Mouse (Mus musculus): Measurements from ENCODE around the gene Lrp4.

The Lrp4 gene

GRCm38 (mm10) chr2:91457259-91457655 is at the start of gene Lrp4:
Lrp4 (plus strand) TSS chr2:91457511.
- ATAC-seq (ENCODE audit: low TSS enrichment), result no peak

GRCm38 (mm10) chr2:91408031-91408430 is 49.3 kb upstream of the Lrp4 start:
- ATAC-seq (ENCODE audit: low TSS enrichment), result no peak

GRCm38 (mm10) chr2:91411473-91411872 is 45.8 kb upstream of the Lrp4 start:
- no peak for ATAC-seq (ENCODE audit: low TSS enrichment)

GRCm38 (mm10) chr2:91412361-91412760 is 45.0 kb upstream of the Lrp4 start:
- ATAC-seq (ENCODE audit: low TSS enrichment), result no peak

GRCm38 (mm10) chr2:91413811-91414210 is 43.5 kb upstream of the Lrp4 start:
- no peak for ATAC-seq (ENCODE audit: low TSS enrichment)

GRCm38 (mm10) chr2:91421641-91422040 is 35.7 kb upstream of the Lrp4 start:
- no peak for ATAC-seq (ENCODE audit: low TSS enrichment)

GRCm38 (mm10) chr2:91424061-91424720 is 33.1 kb upstream of the Lrp4 start:
- ATAC-seq (ENCODE audit: low TSS enrichment), result no peak

- no peak for ATAC-seq (ENCODE audit: low TSS enrichment)
These were observed 31.0 kb upstream of the Lrp4 start for GRCm38 (mm10) chr2:91426321-91426720.

GRCm38 (mm10) chr2:91429146-91429545 is 28.2 kb upstream of the Lrp4 start:
- ATAC-seq (ENCODE audit: low TSS enrichment), result no peak

- no peak for ATAC-seq (ENCODE audit: low TSS enrichment)
These were observed 27.3 kb upstream of the Lrp4 start for GRCm38 (mm10) chr2:91429915-91430599.

- no peak for ATAC-seq (ENCODE audit: low TSS enrichment)
These were observed 26.8 kb upstream of the Lrp4 start for GRCm38 (mm10) chr2:91430600-91430919.

GRCm38 (mm10) chr2:91436713-91437112 is 20.6 kb upstream of the Lrp4 start:
- ATAC-seq (ENCODE audit: low TSS enrichment), result no peak

GRCm38 (mm10) chr2:91437116-91437815 is 20.0 kb upstream of the Lrp4 start:
- ATAC-seq (ENCODE audit: low TSS enrichment), result no peak; the same call in 1 of the 2 replicates

- no peak for ATAC-seq (ENCODE audit: low TSS enrichment)
These were observed 18.0 kb upstream of the Lrp4 start for GRCm38 (mm10) chr2:91439271-91439670.

GRCm38 (mm10) chr2:91439876-91440275 is 17.4 kb upstream of the Lrp4 start:
- ATAC-seq (ENCODE audit: low TSS enrichment), result no peak

GRCm38 (mm10) chr2:91440686-91441085 is 16.6 kb upstream of the Lrp4 start:
- ATAC-seq (ENCODE audit: low TSS enrichment), result no peak

- no peak for ATAC-seq (ENCODE audit: low TSS enrichment)
These were observed 15.6 kb upstream of the Lrp4 start for GRCm38 (mm10) chr2:91441715-91442114.

GRCm38 (mm10) chr2:91442241-91442640 is 15.1 kb upstream of the Lrp4 start:
- no peak for ATAC-seq (ENCODE audit: low TSS enrichment)

GRCm38 (mm10) chr2:91444286-91444892 is 12.9 kb upstream of the Lrp4 start, which contains the start of gene 1110051M20Rik:
1110051M20Rik (minus strand) TSS chr2:91444704.
- peak; percentile 99 for ATAC-seq (ENCODE audit: low TSS enrichment)

GRCm38 (mm10) chr2:91449662-91450061 is 7.6 kb upstream of the Lrp4 start:
- no peak for ATAC-seq (ENCODE audit: low TSS enrichment)

- no peak for ATAC-seq (ENCODE audit: low TSS enrichment)
These were observed 7.0 kb upstream of the Lrp4 start for GRCm38 (mm10) chr2:91450316-91450715.

GRCm38 (mm10) chr2:91452658-91453057 is 4.7 kb upstream of the Lrp4 start:
- ATAC-seq (ENCODE audit: low TSS enrichment), result no peak

Data from frontal cortex, adult (tissue).